Mouse (Mus musculus) granulocyte monocyte progenitor cell, adult 5-6 weeks (primary cell): ENCODE measurements around the gene Cpm. TPM values are rescaled to one million over a fixed set of nuclear protein-coding genes. Genes with fewer than 3 reads are reported as not detected.

Source experiments
- ATAC-seq: replicated peaks from 2 replicates; pipeline ENCODE4 v1.8.0; 2016; ENCODE audit warnings: mild to moderate bottlenecking, moderate TSS enrichment, inconsistent platforms; ENCODE audit not compliant: poor library complexity, severe bottlenecking
- total RNA-seq, 2 experiments: library from RNA; stranded (forward) in 1 of 2; stranded (reverse) in 1 of 2; fragments of 200-712, 200-1000 nt in 1 of 2; fragments of >200 nt in 1 of 2; fragmentation: Nextera tagmentation in 1 of 2; gene quantifications; 2 replicates each; pipeline ENCODE4 v1.2.3; 2014 to 2017

The Cpm gene
- total RNA-seq, 2 experiments from 2014 or later = 0.46 TPM; not detected in 1

- no peak for ATAC-seq
Observed at GRCm38 (mm10) chr10:117604624-117605282, 24.5 kb upstream of the Cpm start.

GRCm38 (mm10) chr10:117605283-117606243 lies 23.7 kb upstream of the Cpm start:
- ATAC-seq = no peak

- no peak for ATAC-seq
Observed at GRCm38 (mm10) chr10:117606423-117606822, 22.9 kb upstream of the Cpm start.

- no peak for ATAC-seq
Observed at GRCm38 (mm10) chr10:117607051-117607803, 22.1 kb upstream of the Cpm start.

GRCm38 (mm10) chr10:117607804-117608279 lies 21.5 kb upstream of the Cpm start:
- ATAC-seq = no peak

- no peak for ATAC-seq
Observed at GRCm38 (mm10) chr10:117608487-117608886, 20.8 kb upstream of the Cpm start.

GRCm38 (mm10) chr10:117608988-117609809 lies 20.1 kb upstream of the Cpm start:
- ATAC-seq = no peak

GRCm38 (mm10) chr10:117609810-117610090 lies 19.6 kb upstream of the Cpm start:
- no peak for ATAC-seq

- no peak for ATAC-seq
Observed at GRCm38 (mm10) chr10:117610160-117610764, 19.0 kb upstream of the Cpm start.

GRCm38 (mm10) chr10:117610794-117611384 lies 18.4 kb upstream of the Cpm start:
- no peak for ATAC-seq

GRCm38 (mm10) chr10:117611503-117611902 lies 17.8 kb upstream of the Cpm start:
- no peak for ATAC-seq

GRCm38 (mm10) chr10:117611976-117612375 lies 17.3 kb upstream of the Cpm start:
- no peak for ATAC-seq

GRCm38 (mm10) chr10:117612621-117613584 lies 16.4 kb upstream of the Cpm start:
- no peak for ATAC-seq

GRCm38 (mm10) chr10:117613960-117614359 lies 15.3 kb upstream of the Cpm start:
- ATAC-seq = no peak

- ATAC-seq = no peak
Observed at GRCm38 (mm10) chr10:117614387-117614786, 14.9 kb upstream of the Cpm start.

- ATAC-seq = no peak
Observed at GRCm38 (mm10) chr10:117615239-117615638, 14.1 kb upstream of the Cpm start.

- ATAC-seq = no peak
Observed at GRCm38 (mm10) chr10:117615746-117616145, 13.6 kb upstream of the Cpm start.

- ATAC-seq = no peak
Observed at GRCm38 (mm10) chr10:117616191-117616680, 13.1 kb upstream of the Cpm start.
